Mouse (Mus musculus): ENCODE results near the gene Mesp2.

Gene Mesp2

GRCm38 (mm10) chr7:79808561-79808960 lies 2.0 kb upstream of the Mesp2 start:
- DNase-seq (ENCODE audit: low spot score), result no peak

- DNase-seq (ENCODE audit: low spot score), result no peak
Measured at GRCm38 (mm10) chr7:79813409-79813808, 2.9 kb downstream of the Mesp2 start.

- DNase-seq (ENCODE audit: low spot score), result no peak
Measured at GRCm38 (mm10) chr7:79818321-79818720, 7.8 kb downstream of the Mesp2 start.

- no peak for DNase-seq (ENCODE audit: low spot score)
Measured at GRCm38 (mm10) chr7:79819515-79819914, 9.0 kb downstream of the Mesp2 start.

GRCm38 (mm10) chr7:79819996-79820395 lies 9.5 kb downstream of the Mesp2 start:
- no peak for DNase-seq (ENCODE audit: low spot score)

- DNase-seq (ENCODE audit: low spot score), result peak; percentile 40
Measured at GRCm38 (mm10) chr7:79822092-79822695, 11.7 kb downstream of the Mesp2 start.

- DNase-seq (ENCODE audit: low spot score), result peak; percentile 60
Measured at GRCm38 (mm10) chr7:79828341-79828740, 17.8 kb downstream of the Mesp2 start.

GRCm38 (mm10) chr7:79831145-79831544 lies 20.6 kb downstream of the Mesp2 start:
- peak; percentile 6 for DNase-seq (ENCODE audit: low spot score)

GRCm38 (mm10) chr7:79831585-79831984 lies 21.1 kb downstream of the Mesp2 start:
- DNase-seq (ENCODE audit: low spot score), result peak; percentile 27

- no peak for DNase-seq (ENCODE audit: low spot score)
Measured at GRCm38 (mm10) chr7:79832980-79833379, 22.5 kb downstream of the Mesp2 start.

- no peak for DNase-seq (ENCODE audit: low spot score)
Measured at GRCm38 (mm10) chr7:79835196-79835595, 24.7 kb downstream of the Mesp2 start.

GRCm38 (mm10) chr7:79837247-79837646 lies 26.7 kb downstream of the Mesp2 start:
- no peak for DNase-seq (ENCODE audit: low spot score)

GRCm38 (mm10) chr7:79842163-79842562 lies 31.6 kb downstream of the Mesp2 start:
- DNase-seq (ENCODE audit: low spot score), result no peak

- DNase-seq (ENCODE audit: low spot score), result no peak
Measured at GRCm38 (mm10) chr7:79844090-79844802, 33.7 kb downstream of the Mesp2 start.

GRCm38 (mm10) chr7:79846342-79846741 lies 35.8 kb downstream of the Mesp2 start:
- DNase-seq (ENCODE audit: low spot score), result no peak

- no peak for DNase-seq (ENCODE audit: low spot score)
Measured at GRCm38 (mm10) chr7:79847456-79848451, 37.2 kb downstream of the Mesp2 start.

GRCm38 (mm10) chr7:79856305-79856704 lies 45.8 kb downstream of the Mesp2 start:
- DNase-seq (ENCODE audit: low spot score), result no peak

- no peak for DNase-seq (ENCODE audit: low spot score)
Measured at GRCm38 (mm10) chr7:79858202-79858934, 47.8 kb downstream of the Mesp2 start.

GRCm38 (mm10) chr7:79858956-79859630 lies 48.6 kb downstream of the Mesp2 start:
- no peak for DNase-seq (ENCODE audit: low spot score)

GRCm38 (mm10) chr7:79860811-79861210 lies 50.3 kb downstream of the Mesp2 start, which contains the start of gene Anpep:
Gene Anpep, minus strand, starts transcription at chr7:79861059.
- DNase-seq (ENCODE audit: low spot score), result no peak

GRCm38 (mm10) chr7:79861794-79862193 lies 51.3 kb downstream of the Mesp2 start:
- DNase-seq (ENCODE audit: low spot score), result no peak
